Mouse (Mus musculus): ENCODE data around the gene Prss8. TPM values are rescaled to one million over a fixed set of nuclear protein-coding genes. Genes with fewer than 3 reads are reported as not detected.

Gene Prss8
- under 1 TPM; 0.26 to 0.38 TPM for total RNA-seq (2021)
- long read RNA-seq, experiment 1, result 0 reads
- long read RNA-seq, experiment 2, result 0 reads

DNA sequence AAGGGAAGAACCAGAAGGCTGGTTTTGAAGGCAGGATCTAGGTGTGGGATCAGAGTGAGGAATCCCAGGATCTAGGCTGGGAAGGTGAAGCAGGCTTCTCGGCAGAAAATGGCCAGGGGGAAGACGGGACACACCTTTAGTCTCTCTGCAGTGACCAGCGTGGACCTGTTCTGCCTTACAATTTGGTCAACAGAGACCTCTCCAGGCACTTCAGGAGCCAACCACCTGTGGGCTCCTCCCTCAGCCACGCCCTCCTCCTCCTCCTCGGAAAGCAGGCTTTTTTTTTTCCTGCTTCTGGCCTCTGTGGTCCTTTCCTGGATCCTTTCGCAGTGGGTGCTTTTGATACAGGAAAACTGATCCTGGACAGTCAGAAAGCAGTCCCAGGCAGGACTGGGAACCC is at the start of gene Prss8:
Gene Prss8, minus strand, starts transcription at position 182 of the 400 bp plus-strand sequence.
- Histone ChIP-seq H3K4me3 (no peak within 1 kb of the TSS), H3K27ac (no peak within 1 kb of the TSS)
- no peak for DNase-seq (ENCODE audit: extremely low spot score in 1 of 2, low spot score in 2 of 2)
- intact Hi-C loops (cut with DNase I), result no loop called here
- TF ChIP-seq CTCF (IDR thresholded peaks at IDR 0.05), result no peak

DNA sequence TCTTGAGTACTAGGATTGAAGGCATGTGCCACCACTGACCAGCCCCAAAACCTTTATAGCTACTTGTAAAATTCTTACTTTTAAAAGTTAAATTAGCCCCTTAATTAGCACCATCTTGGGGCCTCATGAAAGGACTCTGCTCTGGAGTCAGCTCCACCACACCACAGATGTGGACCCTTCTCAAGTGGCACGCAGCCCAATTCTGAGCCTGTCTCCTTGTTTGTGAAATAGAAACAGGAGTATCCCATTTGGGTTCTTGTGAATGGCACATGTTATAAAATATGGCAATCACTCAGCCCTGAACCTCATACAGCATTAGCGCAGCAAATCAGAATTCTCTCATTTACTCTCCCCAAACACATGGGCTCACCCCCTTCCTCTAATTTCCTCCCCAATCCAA is 49.0 kb upstream of the Prss8 start:
- no peak for TF ChIP-seq CTCF (IDR thresholded peaks at IDR 0.05)
- H3K4me3 ChIP-seq, result no peak overlapping the region
- H3K27ac ChIP-seq, result no peak overlapping the region
- intact Hi-C loops (cut with DNase I), result loop anchor here (10.0 kb wide), 1 partner anchor 466 kb away; no protein-coding TSS in a partner anchor
- DNase-seq (ENCODE audit: extremely low spot score in 1 of 2, low spot score in 2 of 2), result no peak

DNA sequence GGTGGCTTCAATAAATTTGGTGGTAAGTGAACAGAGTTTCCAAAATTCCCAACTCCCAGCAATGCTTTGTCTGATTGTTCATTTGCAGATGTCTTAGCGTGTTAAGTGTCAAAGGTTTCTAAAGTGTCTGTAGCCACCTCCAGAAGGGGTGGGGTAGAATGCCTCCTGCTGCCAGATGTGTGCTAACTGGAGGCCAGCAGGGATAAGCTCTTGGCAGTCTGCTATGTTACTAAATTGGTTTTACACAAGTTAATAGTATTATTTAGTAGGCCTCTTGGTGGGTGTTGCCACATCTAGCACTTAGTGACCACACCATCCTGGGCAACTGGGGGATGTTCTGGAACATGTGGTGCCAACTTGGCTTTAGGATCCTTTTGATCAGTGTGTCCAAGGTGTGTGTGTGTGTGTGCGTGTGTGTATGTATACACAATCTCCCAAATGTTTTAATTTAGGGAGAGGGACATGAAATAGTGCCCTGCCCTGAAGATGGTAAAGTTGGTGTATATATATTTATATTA is 44.6 kb upstream of the Prss8 start:
- H3K27ac ChIP-seq, result no peak overlapping the region
- no peak for TF ChIP-seq CTCF (IDR thresholded peaks at IDR 0.05)
- intact Hi-C loops (cut with DNase I), result loop anchor here (10.0 kb wide), 1 partner anchor 470 kb away; no protein-coding TSS in a partner anchor
- H3K4me3 ChIP-seq, result no peak overlapping the region
- DNase-seq (ENCODE audit: extremely low spot score in 1 of 2, low spot score in 2 of 2), result no peak

DNA sequence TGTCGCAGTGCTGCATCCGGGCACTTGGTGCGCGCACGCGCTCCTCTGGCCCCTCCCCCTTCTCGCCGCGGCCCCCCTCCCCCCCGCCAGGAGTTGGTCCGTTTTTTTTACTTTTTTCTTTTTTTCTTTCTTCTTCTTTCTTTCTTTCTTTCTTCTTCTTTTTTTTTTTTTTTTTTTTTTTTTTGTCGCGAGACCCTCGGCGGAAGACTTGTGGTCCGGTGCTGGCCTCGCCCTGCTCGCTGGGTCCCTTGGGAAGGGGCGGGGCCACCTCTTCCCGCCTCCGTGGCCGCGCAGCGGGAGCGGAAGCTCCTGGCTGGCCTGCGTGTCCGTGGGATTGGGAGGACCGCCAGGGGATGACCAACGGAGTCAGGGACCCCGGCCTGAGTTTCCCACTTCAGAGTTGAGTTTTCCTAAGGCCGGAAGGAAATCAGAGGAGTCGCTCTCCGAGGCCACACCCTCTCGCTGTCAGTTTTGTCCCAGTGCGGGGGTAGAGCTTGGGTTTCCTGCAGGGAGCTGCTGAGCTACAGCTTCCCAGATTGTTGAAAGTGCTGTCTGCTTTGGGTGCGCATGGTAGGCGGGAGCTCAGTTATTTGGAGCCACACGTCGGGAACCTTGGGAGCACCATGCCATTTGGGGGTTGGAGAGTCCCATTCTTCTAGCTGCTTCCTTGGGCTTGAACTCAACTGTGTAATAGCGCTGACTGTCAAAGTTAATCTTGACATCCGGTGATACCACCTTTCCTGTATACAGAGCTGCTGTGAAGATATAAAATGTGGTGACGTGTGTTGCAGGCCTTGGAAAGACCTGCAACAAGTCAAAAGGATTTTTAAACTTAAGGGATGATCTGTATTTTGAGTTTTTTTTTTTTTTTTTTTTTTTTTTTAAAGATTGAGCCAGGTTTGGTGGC is 38.3 kb upstream of the Prss8 start:
- peak overlapping the region; percentile 100 for H3K27ac ChIP-seq
- TF ChIP-seq CTCF (IDR thresholded peaks at IDR 0.05), result no peak
- intact Hi-C loops (cut with DNase I), result loop anchor here (1.0 to 5.0 kb wide), 4 partner anchors 15 to 191 kb away; partner anchors contain the start of genes Kat8 and Setd1a
- H3K4me3 ChIP-seq, result peak overlapping the region; percentile 94
- peak; percentile 67 to 69 for DNase-seq (ENCODE audit: extremely low spot score in 1 of 2, low spot score in 2 of 2)

- H3K4me3 ChIP-seq, result peak within 1 kb of the TSS; percentile 94
- intact Hi-C loops (cut with DNase I), result loop anchor here (1.0 to 5.0 kb wide), 3 partner anchors 32 to 190 kb away; partner anchors contain the start of genes Kat8 and Setd1a
These were observed 37.4 kb upstream of the Prss8 start, which contains the start of gene Fus for GRCm38 (mm10) chr7:127967004-127967921. TSS of gene Fus (plus strand) at chr7:127967457.

GRCm38 (mm10) chr7:127966371-127966918 is 36.5 kb upstream of the Prss8 start:
- intact Hi-C loops (cut with DNase I), result loop anchor here (2.0 to 5.0 kb wide), 2 partner anchors 54 to 189 kb away; partner anchors contain the start of genes Kat8 and Setd1a

More at GRCm38 (mm10) chr7:127967004-127967921, 37.4 kb upstream of the Prss8 start, which contains the start of gene Fus:
- peak within 1 kb of the TSS; percentile 100 for H3K27ac ChIP-seq
- TF ChIP-seq CTCF (IDR thresholded peaks at IDR 0.05), result peak; percentile 22; the same call in 1 of the 2 replicates
- DNase-seq (ENCODE audit: extremely low spot score in 1 of 2, low spot score in 2 of 2), result peak; percentile 92 to 96

GRCm38 (mm10) chr7:127959364-127959763 is 29.5 kb upstream of the Prss8 start:
- intact Hi-C loops (cut with DNase I), result no loop called here
- DNase-seq (ENCODE audit: extremely low spot score in 1 of 2, low spot score in 2 of 2), result no peak
- no peak overlapping the region for H3K4me3 ChIP-seq
- no peak overlapping the region for H3K27ac ChIP-seq
- TF ChIP-seq CTCF (IDR thresholded peaks at IDR 0.05), result no peak

More at GRCm38 (mm10) chr7:127966371-127966918, 36.5 kb upstream of the Prss8 start:
- Histone ChIP-seq H3K4me3 (peak overlapping the region; percentile 94), H3K27ac (peak overlapping the region; percentile 100)
- no peak for DNase-seq (ENCODE audit: extremely low spot score in 1 of 2, low spot score in 2 of 2)
- no peak for TF ChIP-seq CTCF (IDR thresholded peaks at IDR 0.05)

DNA sequence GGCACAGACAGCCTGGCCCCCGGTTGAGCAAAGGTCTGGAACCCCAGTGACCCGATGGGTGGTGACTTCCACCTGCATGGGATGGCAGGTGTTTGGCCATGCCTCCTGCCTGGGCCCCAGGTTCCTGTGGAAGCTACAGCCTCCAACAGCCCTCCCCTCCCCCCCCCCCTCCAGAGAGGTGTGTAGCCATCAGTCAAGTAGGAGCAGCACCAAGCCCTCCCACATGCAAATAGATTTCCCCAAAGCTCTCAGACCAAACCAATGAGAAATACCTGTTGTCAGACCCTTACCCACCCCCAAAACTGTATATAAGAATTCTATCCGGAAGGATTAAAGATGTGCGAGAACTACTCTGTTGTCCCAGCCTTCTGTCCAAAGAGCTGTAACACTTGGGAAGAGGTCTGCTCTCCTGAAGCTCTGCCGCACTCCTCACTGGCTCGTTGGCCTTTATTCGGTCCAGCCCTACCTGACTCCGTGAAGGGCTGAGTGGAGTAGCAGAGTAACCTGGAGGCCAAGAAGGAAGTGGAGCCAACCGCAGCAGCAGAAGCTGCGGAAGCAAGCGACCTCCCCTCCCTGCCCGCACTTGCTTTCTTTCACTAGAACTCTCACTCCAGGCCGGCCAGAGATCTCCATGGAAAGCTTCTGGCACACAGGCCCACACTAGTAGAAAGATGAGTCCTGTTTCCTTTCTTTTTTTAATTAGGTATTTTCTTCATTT is 23.1 kb upstream of the Prss8 start:
- intact Hi-C loops (cut with DNase I), result no loop called here
- no peak for DNase-seq (ENCODE audit: extremely low spot score in 1 of 2, low spot score in 2 of 2)
- no peak for TF ChIP-seq CTCF (IDR thresholded peaks at IDR 0.05)
- Histone ChIP-seq H3K4me3 (no peak overlapping the region), H3K27ac (no peak overlapping the region)

DNA sequence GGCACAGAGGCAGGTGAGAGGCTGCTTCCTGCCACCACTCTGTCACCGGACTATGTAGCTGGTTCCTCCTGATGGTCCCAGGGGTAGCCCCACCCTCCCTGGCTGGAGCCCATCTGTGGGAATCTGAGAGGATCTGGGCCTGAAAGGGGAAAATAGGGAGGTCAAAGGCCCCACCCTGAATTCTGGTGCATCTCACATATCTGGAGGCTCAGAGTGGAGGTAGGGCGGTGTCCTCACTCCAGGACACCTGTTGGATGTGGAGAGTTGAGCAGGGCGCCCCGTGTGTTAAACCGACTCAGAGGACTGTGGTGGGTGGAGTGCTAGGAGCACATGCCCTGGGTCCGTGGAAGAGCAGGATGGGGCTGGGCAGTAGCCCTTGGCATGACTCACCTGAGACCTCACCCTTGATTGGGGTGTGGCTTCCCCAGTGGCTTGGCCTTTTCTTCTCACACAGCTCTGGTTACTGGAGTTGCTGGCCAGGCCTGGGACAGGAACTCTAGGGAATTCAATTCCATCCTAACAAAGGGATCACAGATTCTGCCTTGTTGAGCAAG is 16.6 kb upstream of the Prss8 start, which contains the start of gene Prss36:
Gene Prss36, minus strand, starts transcription at position 256 of the 554 bp plus-strand sequence.
- H3K4me3 ChIP-seq, result no peak within 1 kb of the TSS
- H3K27ac ChIP-seq, result no peak within 1 kb of the TSS
- DNase-seq (ENCODE audit: extremely low spot score in 1 of 2, low spot score in 2 of 2), result no peak
- TF ChIP-seq CTCF (IDR thresholded peaks at IDR 0.05), result no peak
- intact Hi-C loops (cut with DNase I), result no loop called here

- Histone ChIP-seq H3K4me3 (no peak overlapping the region), H3K27ac (no peak overlapping the region)
- intact Hi-C loops (cut with DNase I), result no loop called here
- no peak for TF ChIP-seq CTCF (IDR thresholded peaks at IDR 0.05)
- DNase-seq (ENCODE audit: extremely low spot score in 1 of 2, low spot score in 2 of 2), result no peak
These were observed 14.7 kb upstream of the Prss8 start for GRCm38 (mm10) chr7:127944614-127945013.
